Mouse (Mus musculus): ENCODE results near the gene Pam. TPM values are rescaled to one million over a fixed set of nuclear protein-coding genes. Genes with fewer than 3 reads are reported as not detected.

Gene Pam
- polyA plus RNA-seq, 1 experiment: 3.4 TPM

- no peaks in the 10 kb centered on the region for H3K36me3 ChIP-seq (replicated peaks; ENCODE audit: low read length)
Observed at GRCm38 (mm10) chr1:97872072-97872471, 223.4 kb downstream of the Pam start.

GRCm38 (mm10) chr1:97864135-97864534 lies 231.3 kb downstream of the Pam start:
- Histone ChIP-seq H3K27me3 (replicated peaks) (no peaks in the 10 kb centered on the region), H3K36me3 (replicated peaks; ENCODE audit: low read length) (no peaks in the 10 kb centered on the region), H3K9me3 (no peaks in the 10 kb centered on the region), H3K4me3 (replicated peaks) (no peak overlapping the region), H3K4me1 (no peaks in the 10 kb centered on the region)
- TF ChIP-seq FLI1 (IDR thresholded peaks at IDR 0.05; ENCODE audit: low read length) (no peak), GATA1 (IDR thresholded peaks at IDR 0.05; ENCODE audit: borderline replicate concordance, low read length) (no peak)

More at GRCm38 (mm10) chr1:97872072-97872471, 223.4 kb downstream of the Pam start:
- H3K4me3 ChIP-seq (replicated peaks): no peak overlapping the region
- no peak for TF ChIP-seq FLI1 (IDR thresholded peaks at IDR 0.05; ENCODE audit: low read length)
- TF ChIP-seq GATA1 (IDR thresholded peaks at IDR 0.05; ENCODE audit: borderline replicate concordance, low read length): no peak
- H3K27me3 ChIP-seq (replicated peaks): no peaks in the 10 kb centered on the region
- no peaks in the 10 kb centered on the region for H3K4me1 ChIP-seq
- H3K9me3 ChIP-seq: no peaks in the 10 kb centered on the region; the same call in 1 of the 2 replicates

GRCm38 (mm10) chr1:97863140-97863539 lies 232.3 kb downstream of the Pam start:
- no peaks in the 10 kb centered on the region for H3K27me3 ChIP-seq (replicated peaks)
- no peaks in the 10 kb centered on the region for H3K4me1 ChIP-seq
- no peak overlapping the region for H3K4me3 ChIP-seq (replicated peaks)
- H3K9me3 ChIP-seq: no peaks in the 10 kb centered on the region
- H3K36me3 ChIP-seq (replicated peaks; ENCODE audit: low read length): no peaks in the 10 kb centered on the region
- TF ChIP-seq FLI1 (IDR thresholded peaks at IDR 0.05; ENCODE audit: low read length): no peak
- no peak for TF ChIP-seq GATA1 (IDR thresholded peaks at IDR 0.05; ENCODE audit: borderline replicate concordance, low read length)

GRCm38 (mm10) chr1:97862734-97863133 lies 232.7 kb downstream of the Pam start:
- Histone ChIP-seq H3K9me3 (no peaks in the 10 kb centered on the region), H3K4me1 (no peaks in the 10 kb centered on the region), H3K4me3 (replicated peaks) (no peak overlapping the region), H3K36me3 (replicated peaks; ENCODE audit: low read length) (no peaks in the 10 kb centered on the region), H3K27me3 (replicated peaks) (no peaks in the 10 kb centered on the region)
- TF ChIP-seq GATA1 (IDR thresholded peaks at IDR 0.05; ENCODE audit: borderline replicate concordance, low read length): no peak
- no peak for TF ChIP-seq FLI1 (IDR thresholded peaks at IDR 0.05; ENCODE audit: low read length)

- Histone ChIP-seq H3K36me3 (replicated peaks; ENCODE audit: low read length) (no peaks in the 10 kb centered on the region), H3K4me3 (replicated peaks) (no peak overlapping the region), H3K27me3 (replicated peaks) (no peaks in the 10 kb centered on the region), H3K4me1 (no peaks in the 10 kb centered on the region), H3K9me3 (no peaks in the 10 kb centered on the region)
- TF ChIP-seq GATA1 (IDR thresholded peaks at IDR 0.05; ENCODE audit: borderline replicate concordance, low read length): no peak
- no peak for TF ChIP-seq FLI1 (IDR thresholded peaks at IDR 0.05; ENCODE audit: low read length)
Observed at GRCm38 (mm10) chr1:97854256-97854655, 241.2 kb downstream of the Pam start.

GRCm38 (mm10) chr1:97851601-97852175 lies 243.8 kb downstream of the Pam start:
- no peaks in the 10 kb centered on the region for H3K4me1 ChIP-seq
- no peaks in the 10 kb centered on the region for H3K9me3 ChIP-seq
- H3K36me3 ChIP-seq (replicated peaks; ENCODE audit: low read length): no peaks in the 10 kb centered on the region
- no peak overlapping the region for H3K4me3 ChIP-seq (replicated peaks)
- H3K27me3 ChIP-seq (replicated peaks): no peaks in the 10 kb centered on the region
- TF ChIP-seq GATA1 (IDR thresholded peaks at IDR 0.05; ENCODE audit: borderline replicate concordance, low read length) (no peak), FLI1 (IDR thresholded peaks at IDR 0.05; ENCODE audit: low read length) (no peak)

- Histone ChIP-seq H3K9me3 (no peaks in the 10 kb centered on the region), H3K4me1 (no peaks in the 10 kb centered on the region), H3K36me3 (replicated peaks; ENCODE audit: low read length) (no peaks in the 10 kb centered on the region), H3K27me3 (replicated peaks) (no peaks in the 10 kb centered on the region), H3K4me3 (replicated peaks) (no peak overlapping the region)
- TF ChIP-seq GATA1 (IDR thresholded peaks at IDR 0.05; ENCODE audit: borderline replicate concordance, low read length): no peak
Observed at GRCm38 (mm10) chr1:97848601-97849241, 246.7 kb downstream of the Pam start.

GRCm38 (mm10) chr1:97843220-97843992 lies 252.0 kb downstream of the Pam start:
- no peak overlapping the region for H3K4me3 ChIP-seq (replicated peaks)
- H3K36me3 ChIP-seq (replicated peaks; ENCODE audit: low read length): no peaks in the 10 kb centered on the region
- no peaks in the 10 kb centered on the region for H3K4me1 ChIP-seq
- no peaks in the 10 kb centered on the region for H3K27me3 ChIP-seq (replicated peaks)
- no peak for TF ChIP-seq FLI1 (IDR thresholded peaks at IDR 0.05; ENCODE audit: low read length)
- no peak for TF ChIP-seq GATA1 (IDR thresholded peaks at IDR 0.05; ENCODE audit: borderline replicate concordance, low read length)
- no peaks in the 10 kb centered on the region for H3K9me3 ChIP-seq

GRCm38 (mm10) chr1:97834354-97834822 lies 261.1 kb downstream of the Pam start:
- Histone ChIP-seq H3K36me3 (replicated peaks; ENCODE audit: low read length) (no peaks in the 10 kb centered on the region), H3K9me3 (peaks cover 2% of the 10 kb centered on the region; the same call in 1 of the 2 replicates), H3K27me3 (replicated peaks) (no peaks in the 10 kb centered on the region), H3K4me1 (no peaks in the 10 kb centered on the region), H3K4me3 (replicated peaks) (no peak overlapping the region)
- TF ChIP-seq FLI1 (IDR thresholded peaks at IDR 0.05; ENCODE audit: low read length) (no peak), GATA1 (IDR thresholded peaks at IDR 0.05; ENCODE audit: borderline replicate concordance, low read length) (no peak)

Data from megakaryocyte, embryonic 14.5 days (primary cell).